Mouse (Mus musculus) stomach, postnatal 0 days (tissue): Measurements from ENCODE around the gene Tcap.

Experiments used
- CTCF ChIP-seq: IDR thresholded peaks from 2 replicates; pipeline ENCODE4 v1.5.1; 2016; ENCODE audit warnings: antibody characterized with exemption, low read depth, mild to moderate bottlenecking, moderate library complexity
- EP300 ChIP-seq: optimal IDR thresholded peaks from 2 replicates; pipeline ENCODE3; 2016; ENCODE audit warnings: antibody characterized with exemption

DNA sequence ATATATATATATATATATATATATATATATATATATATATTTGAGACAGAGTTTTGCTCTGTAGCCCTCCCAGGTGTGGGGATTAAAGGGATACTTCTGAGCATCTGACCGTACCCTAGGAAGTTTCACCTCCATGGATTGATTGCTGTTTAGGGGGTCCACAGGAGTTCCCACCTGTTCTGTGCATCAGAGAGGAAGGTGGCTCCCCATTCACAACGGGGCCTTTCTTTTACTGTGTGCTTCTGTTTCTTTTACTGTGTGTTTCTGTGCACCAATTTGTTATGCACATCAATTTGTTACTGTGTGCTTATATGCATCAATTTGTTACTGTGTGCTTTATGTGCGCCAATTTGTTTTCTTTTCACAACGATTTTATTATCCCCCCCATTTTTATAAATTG, 42.4 kb upstream of the Tcap start:
- TF ChIP-seq CTCF (no peak), EP300 (no peak)
